Mouse (Mus musculus) lung, postnatal 10 days (tissue): Measurements from ENCODE around the gene Slc5a3.
"Not testable (repeated sequence)": the region's sequence is repeated elsewhere in the genome, so short reads cannot be mapped to it uniquely, and the experiment has no call there.

Experiments used
- DNase-seq: peaks from one replicate; pipeline ENCODE4 v3.0.0; 2021

Gene Slc5a3

GRCm38 (mm10) chr16:92064801-92065200 lies 6.7 kb downstream of the Slc5a3 start:
- DNase-seq, result no peak

- no peak for DNase-seq
These were observed 12.2 kb downstream of the Slc5a3 start for GRCm38 (mm10) chr16:92070338-92070737.

GRCm38 (mm10) chr16:92076797-92077196 lies 18.7 kb downstream of the Slc5a3 start:
- DNase-seq, result no peak

GRCm38 (mm10) chr16:92083771-92084453 lies 25.8 kb downstream of the Slc5a3 start:
- no peak for DNase-seq

- DNase-seq, result no peak
These were observed 31.1 kb downstream of the Slc5a3 start for GRCm38 (mm10) chr16:92089225-92089624.

GRCm38 (mm10) chr16:92091876-92092275 lies 33.8 kb downstream of the Slc5a3 start:
- DNase-seq, result no peak

- no peak for DNase-seq
These were observed 40.4 kb downstream of the Slc5a3 start for GRCm38 (mm10) chr16:92098351-92099051.

- no peak for DNase-seq
These were observed 41.5 kb downstream of the Slc5a3 start for GRCm38 (mm10) chr16:92099598-92099997.

GRCm38 (mm10) chr16:92100111-92100510 lies 42.0 kb downstream of the Slc5a3 start:
- DNase-seq, result no peak

GRCm38 (mm10) chr16:92102115-92102514 lies 44.0 kb downstream of the Slc5a3 start:
- no peak for DNase-seq

GRCm38 (mm10) chr16:92102931-92103330 lies 44.8 kb downstream of the Slc5a3 start:
- DNase-seq, result not testable (repeated sequence)

- DNase-seq, result peak; percentile 32
These were observed 45.6 kb downstream of the Slc5a3 start for GRCm38 (mm10) chr16:92103572-92104331.

- DNase-seq, result no peak
These were observed 46.1 kb downstream of the Slc5a3 start for GRCm38 (mm10) chr16:92104332-92104590.

- no peak for DNase-seq
These were observed 46.8 kb downstream of the Slc5a3 start for GRCm38 (mm10) chr16:92104951-92105350.

GRCm38 (mm10) chr16:92105631-92106030 lies 47.5 kb downstream of the Slc5a3 start:
- DNase-seq, result no peak

- no peak for DNase-seq
These were observed 49.2 kb downstream of the Slc5a3 start for GRCm38 (mm10) chr16:92107346-92107745.

GRCm38 (mm10) chr16:92114706-92115241 lies 56.7 kb downstream of the Slc5a3 start:
- peak; percentile 42 for DNase-seq

- DNase-seq, result peak; percentile 43
These were observed 57.7 kb downstream of the Slc5a3 start for GRCm38 (mm10) chr16:92115611-92116421.

- no peak for DNase-seq
These were observed 59.5 kb downstream of the Slc5a3 start for GRCm38 (mm10) chr16:92117337-92118209.

GRCm38 (mm10) chr16:92119013-92119515 lies 60.9 kb downstream of the Slc5a3 start:
- DNase-seq, result no peak

GRCm38 (mm10) chr16:92120899-92121531 lies 62.9 kb downstream of the Slc5a3 start:
- no peak for DNase-seq
